Mouse (Mus musculus) ES-E14 (cell line): Measurements from ENCODE around the gene Fbl. TPM values are rescaled to one million over a fixed set of nuclear protein-coding genes. Genes with fewer than 3 reads are reported as not detected.
A peak's percentile ranks its signal among the peaks of the same experiment; 100 is the strongest.

Source experiments
- DNase-seq: peaks from one replicate; pipeline ENCODE4 v3.0.0-alpha.2; 2013; ENCODE audit warnings: low read depth, low spot score
- H3K27ac ChIP-seq: 2 replicates; pipeline ENCODE4 v1.5.1; 2012; ENCODE audit warnings: low read depth, mild to moderate bottlenecking, low read length, moderate library complexity, mixed read lengths; ENCODE audit not compliant: poor library complexity, insufficient read depth, severe bottlenecking
- H3K36me3 ChIP-seq: 2 replicates; pipeline ENCODE4 v1.6.1; 2012; ENCODE audit warnings: mild to moderate bottlenecking, low read length, moderate library complexity, mixed read lengths; ENCODE audit not compliant: control insufficient read depth, poor library complexity, insufficient read depth, severe bottlenecking
- H3K4me1 ChIP-seq, 2 experiments: fragments of 150-350 bp in 1 of 2; sonication (generic) in 1 of 2; 2 replicates each; pipeline ENCODE4 v1.6.1; 2012; ENCODE audit warnings: low read length in 2 of 2, mild to moderate bottlenecking in 1 of 2, mixed read lengths in 1 of 2; ENCODE audit not compliant: control insufficient read depth in 2 of 2, insufficient read depth in 2 of 2, poor library complexity in 1 of 2
- H3K4me3 ChIP-seq, 2 experiments: fragments of 150-350 bp in 1 of 2; sonication (generic) in 1 of 2; 2 replicates each; pipeline ENCODE4 v1.5.1; 2012; ENCODE audit warnings: low read length in 2 of 2, low read depth in 1 of 2, mild to moderate bottlenecking in 1 of 2, mixed read lengths in 1 of 2; ENCODE audit not compliant: insufficient read depth in 1 of 2, poor library complexity in 1 of 2, severe bottlenecking in 1 of 2
- H3K9ac ChIP-seq: 2 replicates; pipeline ENCODE4 v1.6.1; 2012; ENCODE audit warnings: low read depth, mild to moderate bottlenecking, low read length, mixed read lengths; ENCODE audit not compliant: poor library complexity, insufficient read depth, severe bottlenecking
- H3K9me3 ChIP-seq: fragments of 150-350 bp; sonication (generic); 2 replicates; pipeline ENCODE4 v1.6.1; 2012; ENCODE audit warnings: low read depth, mild to moderate bottlenecking, low read length; ENCODE audit not compliant: control insufficient read depth, insufficient read depth
- CHD2 ChIP-seq: IDR thresholded peaks from 2 replicates; pipeline ENCODE4 v1.6.1; 2014; ENCODE audit warnings: mild to moderate bottlenecking, low read depth, low read length, inconsistent platforms
- HCFC1 ChIP-seq: IDR thresholded peaks from 2 replicates; pipeline ENCODE4 v1.6.1; 2012; ENCODE audit warnings: low read length, inconsistent platforms, borderline replicate concordance; ENCODE audit not compliant: insufficient read depth
- MAFK ChIP-seq: IDR thresholded peaks from 2 replicates; pipeline ENCODE4 v1.6.1; 2014; ENCODE audit warnings: mild to moderate bottlenecking, low read depth, low read length, inconsistent platforms; ENCODE audit not compliant: insufficient read depth
- ZC3H11A ChIP-seq: IDR thresholded peaks from 2 replicates; pipeline ENCODE4 v1.6.1; 2012; ENCODE audit warnings: low read depth, mild to moderate bottlenecking, inconsistent platforms, low read length, borderline replicate concordance
- ZNF384 ChIP-seq: IDR thresholded peaks from 2 replicates; pipeline ENCODE4 v1.6.1; 2012; ENCODE audit warnings: low read depth, low read length, inconsistent platforms
- in situ Hi-C, 2 experiments: fragments of 600-800 bp; cut with MboI; formaldehyde crosslinking; loops; one replicate each; pipeline ENCODE4 v1.15.1; 2025; ENCODE audit warnings: low sequenced_read_pairs in 2 of 2, inconsistent platforms in 1 of 2; ENCODE audit not compliant: unreplicated experiment in 2 of 2
- total RNA-seq: library from RNA; depleted of rRNA; stranded (reverse); fragments of 300-350 nt; gene quantifications from 2 replicates; pipeline ENCODE4 v1.2.3, GENCODE M21; 2012

Fbl gene
- total RNA-seq, 1 experiment, result 189 TPM

DNA sequence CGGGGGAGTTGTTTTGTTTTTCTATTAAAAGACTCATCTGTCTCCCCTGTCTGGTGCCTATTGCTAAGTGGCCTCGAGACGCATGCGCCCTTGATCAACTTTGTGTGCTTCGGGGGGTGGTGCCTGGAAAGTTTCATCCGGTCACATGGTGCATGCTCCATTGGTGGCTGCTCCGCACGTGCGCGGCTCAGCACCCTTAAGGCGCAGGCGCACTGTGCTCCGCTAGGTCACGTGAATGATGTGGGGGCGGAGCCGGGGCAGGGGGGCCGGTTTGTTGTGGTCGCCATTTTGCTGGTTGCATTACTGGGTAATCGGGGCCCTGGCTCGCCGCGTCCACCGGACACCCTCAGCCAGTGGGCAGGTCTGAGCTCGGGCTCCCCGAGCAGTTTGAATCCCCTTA, 9.7 kb downstream of the Fbl start, which contains the start of gene Dyrk1b:
TSS of gene Dyrk1b (plus strand) at position 242 of the 400 bp plus-strand sequence.
- Histone ChIP-seq H3K4me1 (peaks cover 2 to 4% of the 10 kb centered on the region in 2 experiments; a peak in 2 of 4 replicates), H3K4me3 (peak within 1 kb of the TSS; percentile 84 to 98), H3K36me3 (peaks cover 66% of the 10 kb centered on the region), H3K9me3 (no peaks in the 10 kb centered on the region), H3K27ac (peak within 1 kb of the TSS; percentile 96), H3K9ac (peak within 1 kb of the TSS; percentile 96)
- DNase-seq, result peak; percentile 96
- in situ Hi-C loops, result no loop called here
- TF ChIP-seq CHD2 (no peak), HCFC1 (peak; percentile 73)

DNA sequence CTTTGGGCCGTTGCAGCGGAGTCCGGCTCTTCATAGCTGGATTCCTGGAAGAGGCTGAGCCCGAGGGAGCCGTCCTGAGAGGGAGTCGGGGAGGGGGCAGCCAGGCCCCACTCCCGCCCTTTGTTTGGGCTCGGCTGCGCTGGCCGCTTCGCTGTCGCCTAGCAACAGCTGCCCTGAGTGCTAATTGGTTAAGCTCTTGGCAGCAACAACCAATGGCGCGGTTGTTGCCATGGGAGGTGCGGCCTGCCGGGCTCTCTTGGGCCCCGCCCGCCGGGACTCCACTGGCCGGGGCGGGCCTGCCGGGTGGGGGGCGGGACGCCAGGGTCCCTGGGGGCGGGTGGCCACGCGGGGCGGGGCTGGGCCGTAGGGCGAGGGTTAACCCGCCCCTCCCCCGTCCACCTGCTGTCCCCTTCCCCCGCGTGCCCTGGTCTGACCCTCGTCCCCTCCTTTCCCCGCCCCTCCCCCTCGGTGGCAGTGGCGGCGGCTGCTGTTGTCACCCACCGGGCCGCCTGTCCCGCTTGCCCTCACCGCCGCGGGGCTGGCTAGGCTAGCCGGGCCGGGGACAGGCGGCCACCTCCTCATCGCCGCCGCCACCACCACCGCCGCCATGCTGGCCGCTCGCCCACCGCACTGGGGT, 10.3 kb downstream of the Fbl start:
- Histone ChIP-seq H3K9ac (peak overlapping the region; percentile 96), H3K9me3 (no peaks in the 10 kb centered on the region), H3K36me3 (peaks cover 67% of the 10 kb centered on the region), H3K4me1 (peaks cover 2 to 6% of the 10 kb centered on the region in 2 experiments; a peak in 2 of 4 replicates), H3K27ac (peak overlapping the region; percentile 96), H3K4me3 (peak overlapping the region; percentile 84 to 98)
- in situ Hi-C loops, result no loop called here
- DNase-seq, result peak; percentile 87
- peak; percentile 13; the same call in 1 of the 2 replicates for TF ChIP-seq HCFC1
- no peak for TF ChIP-seq CHD2

GRCm38 (mm10) chr7:28180890-28181289, 11.4 kb downstream of the Fbl start:
- H3K27ac ChIP-seq, result no peak overlapping the region
- TF ChIP-seq HCFC1 (no peak), MAFK (no peak), ZC3H11A (no peak), ZNF384 (no peak), CHD2 (no peak)
- H3K4me1 ChIP-seq, result peaks cover 2 to 14% of the 10 kb centered on the region in 2 experiments; a peak in 2 of 4 replicates
- peaks cover 68% of the 10 kb centered on the region for H3K36me3 ChIP-seq
- H3K9ac ChIP-seq, result no peak overlapping the region; the same call in 1 of the 2 replicates
- H3K4me3 ChIP-seq, result 0 out of 4 replicates have a peak overlapping the region, but pooled peaks of 1 of the 2 experiments have one; percentile 54
- DNase-seq, result no peak
- in situ Hi-C loops, result no loop called here
- no peaks in the 10 kb centered on the region for H3K9me3 ChIP-seq

- H3K9ac ChIP-seq, result no peak overlapping the region
These were observed 11.9 kb downstream of the Fbl start for GRCm38 (mm10) chr7:28181376-28181775.

More at GRCm38 (mm10) chr7:28181376-28181775, 11.9 kb downstream of the Fbl start:
- in situ Hi-C loops, result no loop called here
- Histone ChIP-seq H3K9me3 (no peaks in the 10 kb centered on the region), H3K27ac (no peak overlapping the region), H3K36me3 (peaks cover 69% of the 10 kb centered on the region), H3K4me1 (peaks cover 2 to 15% of the 10 kb centered on the region in 2 experiments; a peak in 2 of 4 replicates), H3K4me3 (no peak overlapping the region)
- TF ChIP-seq ZNF384, result no peak
- TF ChIP-seq HCFC1, result no peak
- TF ChIP-seq MAFK, result no peak
- TF ChIP-seq ZC3H11A, result no peak
- TF ChIP-seq CHD2, result no peak
- DNase-seq, result no peak
